Mouse (Mus musculus) cerebellum, adult 9-10 months (tissue): ENCODE data around the gene Tmem216.

ENCODE experiments used
- DNase-seq: peaks from one replicate; pipeline ENCODE4 v3.0.0; 2022

The Tmem216 gene

GRCm38 (mm10) chr19:10555624-10556510, at the start of gene Tmem216:
Tmem216 (minus strand) TSS chr19:10556238.
- DNase-seq = peak; percentile 83

GRCm38 (mm10) chr19:10605293-10605900, 49.4 kb upstream of the Tmem216 start, which contains the start of the genes Ddb1 and Tkfc:
Ddb1 (plus strand) TSS chr19:10605327.
Tkfc (minus strand) TSS chr19:10605654.
- DNase-seq = peak; percentile 99

GRCm38 (mm10) chr19:10604534-10604933, 48.5 kb upstream of the Tmem216 start:
- peak; percentile 34 for DNase-seq

GRCm38 (mm10) chr19:10603660-10604523, 47.9 kb upstream of the Tmem216 start:
- DNase-seq = peak; percentile 58

- DNase-seq = peak; percentile 92
Observed at GRCm38 (mm10) chr19:10602787-10603186, 46.7 kb upstream of the Tmem216 start.

- DNase-seq = no peak
Observed at GRCm38 (mm10) chr19:10602247-10602769, 46.3 kb upstream of the Tmem216 start.

GRCm38 (mm10) chr19:10599648-10600047, 43.6 kb upstream of the Tmem216 start:
- no peak for DNase-seq

- DNase-seq = no peak
Observed at GRCm38 (mm10) chr19:10598188-10598587, 42.1 kb upstream of the Tmem216 start.

GRCm38 (mm10) chr19:10591659-10592377, 35.8 kb upstream of the Tmem216 start:
- DNase-seq = no peak

GRCm38 (mm10) chr19:10590301-10590700, 34.3 kb upstream of the Tmem216 start:
- no peak for DNase-seq

- DNase-seq = no peak
Observed at GRCm38 (mm10) chr19:10589127-10589857, 33.3 kb upstream of the Tmem216 start.

- no peak for DNase-seq
Observed at GRCm38 (mm10) chr19:10587231-10587630, 31.2 kb upstream of the Tmem216 start.

GRCm38 (mm10) chr19:10585112-10585511, 29.1 kb upstream of the Tmem216 start:
- no peak for DNase-seq

GRCm38 (mm10) chr19:10583550-10584146, 27.6 kb upstream of the Tmem216 start:
- no peak for DNase-seq

GRCm38 (mm10) chr19:10581984-10582383, 25.9 kb upstream of the Tmem216 start:
- no peak for DNase-seq

- DNase-seq = no peak
Observed at GRCm38 (mm10) chr19:10580761-10581160, 24.7 kb upstream of the Tmem216 start.

GRCm38 (mm10) chr19:10580102-10580501, 24.1 kb upstream of the Tmem216 start:
- DNase-seq = no peak

GRCm38 (mm10) chr19:10576690-10577561, 20.9 kb upstream of the Tmem216 start, which contains the start of the genes Cyb561a3 and Tmem138:
Cyb561a3 (plus strand) TSS chr19:10577172.
Tmem138 (minus strand) TSS chr19:10577362.
- peak; percentile 92 for DNase-seq

- no peak for DNase-seq
Observed at GRCm38 (mm10) chr19:10569627-10570026, 13.6 kb upstream of the Tmem216 start.

GRCm38 (mm10) chr19:10565217-10565616, 9.2 kb upstream of the Tmem216 start:
- no peak for DNase-seq
